Mouse (Mus musculus) hematopoietic stem cell, adult 5-6 weeks (primary cell): ENCODE results near the gene 1700013F07Rik. TPM values are rescaled to one million over a fixed set of nuclear protein-coding genes. Genes with fewer than 3 reads are reported as not detected.

Source experiments
- ATAC-seq, 2 experiments: fragments of 125-278 bp in 1 of 2; replicated peaks in 1 of 2; 2 replicates each; pipeline ENCODE4 v1.8.0; 2016 to 2017; ENCODE audit warnings: inconsistent platforms in 2 of 2, mild to moderate bottlenecking in 2 of 2, moderate number of reproducible peaks in 2 of 2, low read depth in 1 of 2, moderate TSS enrichment in 1 of 2; ENCODE audit not compliant: low FRiP score in 2 of 2, poor library complexity in 2 of 2, severe bottlenecking in 2 of 2, insufficient read depth in 1 of 2, low TSS enrichment in 1 of 2
- total RNA-seq: library from RNA; stranded (forward); fragments of 172-1452, 232-1000 nt; gene quantifications from 2 replicates; pipeline ENCODE4 v1.2.3, GENCODE M21; 2017

The 1700013F07Rik gene
- total RNA-seq, 1 experiment from 2014 or later, result not detected

DNA sequence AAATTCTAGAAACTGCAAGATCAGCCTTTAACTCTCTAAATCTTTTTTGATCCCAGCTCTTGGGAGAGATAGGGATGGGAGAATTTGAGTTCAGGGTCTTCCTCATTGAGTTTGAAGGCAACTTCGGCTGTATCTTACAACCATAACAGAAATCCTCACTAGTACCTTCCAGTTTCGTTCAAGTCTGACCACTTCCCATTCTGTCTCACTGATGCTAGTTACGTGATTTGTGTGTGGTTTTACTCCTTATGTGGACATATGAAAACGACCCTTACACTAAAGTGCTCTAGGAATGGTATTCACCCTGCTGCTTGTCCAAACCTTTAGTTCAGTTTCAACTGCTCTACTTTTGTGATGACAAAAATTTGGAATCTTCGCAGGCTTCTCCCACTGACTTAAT lies 40.1 kb downstream of the 1700013F07Rik start:
- no peak for ATAC-seq

- ATAC-seq, result no peak
Observed at GRCm38 (mm10) chr3:108584580-108584979, 50.6 kb downstream of the 1700013F07Rik start.

DNA sequence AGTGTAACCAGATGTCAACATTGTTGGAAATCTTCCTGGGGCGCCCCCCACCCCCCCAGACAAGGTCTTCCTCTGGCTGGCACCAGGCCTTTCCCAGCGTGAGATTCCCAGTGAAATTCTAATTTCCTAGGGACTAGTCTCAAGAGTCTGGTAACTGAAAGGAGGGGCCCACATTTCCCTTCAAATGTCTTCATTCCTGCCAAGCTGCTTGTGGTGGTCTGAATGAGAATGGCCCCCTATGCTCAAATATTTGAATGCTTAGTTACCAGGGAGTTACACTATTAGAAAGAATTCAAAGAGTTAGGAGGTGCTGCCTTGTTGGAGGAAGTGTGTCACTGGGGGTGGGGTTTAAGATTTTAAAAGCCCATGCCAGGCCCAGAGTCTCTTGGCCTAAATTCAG lies 54.5 kb downstream of the 1700013F07Rik start:
- no peak for ATAC-seq

- ATAC-seq, result peak; percentile 99
Observed at GRCm38 (mm10) chr3:108590786-108591529, 57.0 kb downstream of the 1700013F07Rik start, which contains the start of gene Wdr47. TSS of gene Wdr47 (plus strand) at chr3:108591279.

DNA sequence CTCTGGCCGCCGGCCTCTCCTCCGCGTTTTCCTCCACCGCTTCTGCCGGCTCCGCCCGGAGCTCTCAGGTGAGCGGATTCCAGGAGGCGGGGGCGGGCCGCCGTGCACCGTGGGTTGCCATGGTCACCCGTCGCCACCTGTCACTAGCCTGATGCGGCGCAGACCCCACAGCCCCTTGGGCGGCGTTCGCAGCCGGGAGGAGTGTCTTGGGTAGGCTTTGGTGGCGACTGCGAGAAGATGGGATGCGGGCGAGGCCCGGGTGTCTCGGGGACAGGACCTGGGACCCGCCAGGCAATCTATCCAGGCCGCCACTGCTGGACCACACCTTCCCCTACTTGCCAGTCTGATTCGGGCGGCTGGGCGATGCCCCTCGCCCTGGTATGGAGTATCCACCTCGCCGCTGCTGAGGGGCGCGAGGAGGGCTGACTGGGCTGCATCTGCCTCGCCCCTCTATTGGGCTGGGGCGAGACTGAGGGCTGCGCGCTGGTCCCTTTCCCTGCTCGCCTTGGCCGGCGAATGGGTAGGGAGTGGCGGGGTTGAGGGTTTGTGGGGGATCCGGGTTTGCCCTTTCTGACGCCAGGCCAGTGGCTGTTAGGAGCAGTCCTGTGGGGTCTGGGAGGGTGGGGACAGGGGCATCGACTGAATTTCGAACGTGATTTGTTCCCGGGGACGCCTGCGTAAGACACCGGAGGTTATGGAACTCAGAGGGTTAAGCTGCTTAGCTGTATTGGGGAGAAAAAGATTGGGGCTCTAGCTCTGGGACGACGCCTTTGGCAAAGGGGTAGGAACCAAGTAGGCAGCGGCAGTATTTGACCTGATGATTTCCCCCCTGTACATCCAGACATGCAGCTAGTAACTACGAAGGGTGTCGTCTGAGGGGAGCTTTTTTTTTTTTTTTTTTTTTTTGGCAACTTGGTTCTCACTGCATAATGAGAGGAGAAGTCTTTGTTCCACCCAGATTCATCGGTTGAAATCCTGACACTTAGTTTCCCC lies 57.9 kb downstream of the 1700013F07Rik start:
- ATAC-seq, result peak in 1 of 2 experiments; percentile 22; a peak in 2 of 4 replicates

Other genes starting within 250 kb of the 1700013F07Rik start
- not detected in 2 replicates for gene Mybphl, start 169.2 kb upstream of the 1700013F07Rik start, total RNA-seq
- gene Psrc1, start 150.3 kb upstream of the 1700013F07Rik start, total RNA-seq, result 27.6 and 39.3 TPM in 2 replicates
- 0.38 and 1.6 TPM in 2 replicates for gene Celsr2, start 118.6 kb upstream of the 1700013F07Rik start, total RNA-seq
- 216 and 455 TPM in 2 replicates for gene Sars, start 88.9 kb upstream of the 1700013F07Rik start, total RNA-seq
- 0.30 and 1.3 TPM in 2 replicates for gene 5330417C22Rik, start 2.4 kb downstream of the 1700013F07Rik start, total RNA-seq
- gene Tmem167b, start 28.3 kb downstream of the 1700013F07Rik start, total RNA-seq, result 47.4 and 56.6 TPM in 2 replicates
- gene Taf13, start 37.5 kb downstream of the 1700013F07Rik start, total RNA-seq, result 24.3 and 36.0 TPM in 2 replicates
- gene Wdr47, start 57.1 kb downstream of the 1700013F07Rik start, total RNA-seq, result 8.4 and 11.5 TPM in 2 replicates
- 68.6 and 89.4 TPM in 2 replicates for gene Clcc1, start 119.8 kb downstream of the 1700013F07Rik start, total RNA-seq
- 14.4 and 22.9 TPM in 2 replicates for gene Gpsm2, start 188.2 kb downstream of the 1700013F07Rik start, total RNA-seq
- 0.55 TPM in 1 of 2 replicates, not detected in the other for gene Aknad1, start 205.5 kb downstream of the 1700013F07Rik start, total RNA-seq